Mouse (Mus musculus) heart, embryonic 16.5 days (tissue): Measurements from ENCODE around the gene Gjb6. TPM values are rescaled to one million over a fixed set of nuclear protein-coding genes. Genes with fewer than 3 reads are reported as not detected.

Source experiments
- polyA plus RNA-seq: library from polyadenylated mRNA; unstranded; fragments of >200 nt; fragmentation: Nextera tagmentation; extraction: Ambion mirVana; gene quantifications from 2 replicates; pipeline ENCODE4 v1.2.1, GENCODE M21; 2015

Gjb6 gene
- polyA plus RNA-seq, 1 experiment from 2014 or later, result not detected

Other genes starting within 250 kb of the Gjb6 start
- gene Zmym2, start 247.0 kb downstream of the Gjb6 start, polyA plus RNA-seq, result 28.5 and 31.0 TPM in 2 replicates
- 56.9 and 57.0 TPM in 2 replicates for gene Gja3, start 75.5 kb downstream of the Gjb6 start, polyA plus RNA-seq
- gene Gjb2, start 28.9 kb downstream of the Gjb6 start, polyA plus RNA-seq, result 0.28 and 0.31 TPM in 2 replicates
- not detected in 2 replicates for gene Gm4491, start 17.7 kb downstream of the Gjb6 start, polyA plus RNA-seq